Mouse (Mus musculus) c-Kit-negative CD71-positive TER-119-positive erythroid progenitor cells, embryonic 14.5 days (primary cell): ENCODE measurements around the gene Duxf3.
A peak's percentile ranks its signal among the peaks of the same experiment; 100 is the strongest.
"Not testable (repeated sequence)": the region's sequence is repeated elsewhere in the genome, so short reads cannot be mapped to it uniquely, and the experiment has no call there.

Experiments
- DNase-seq: peaks from one replicate; pipeline ENCODE4 v3.0.0-alpha.2; 2013; ENCODE audit warnings: low read depth, low spot score

Duxf3 gene

DNA sequence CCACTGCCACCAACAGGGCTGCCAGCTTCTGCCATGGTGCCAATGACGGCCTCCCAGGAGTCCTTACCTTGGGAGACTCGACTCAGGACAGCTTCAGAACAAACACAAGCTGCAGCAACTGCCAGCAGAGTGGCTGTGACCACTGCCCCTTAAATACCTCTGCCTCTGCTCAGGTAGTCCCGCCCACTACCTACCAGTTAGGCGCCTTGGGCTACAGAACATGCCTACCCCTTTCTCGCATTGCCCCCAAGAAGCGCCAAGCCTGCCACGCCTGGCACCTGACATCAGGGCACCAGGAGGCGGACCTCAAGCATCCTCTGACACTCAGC is at the start of gene Duxf3:
Gene Duxf3 (minus strand): TSS at position 35 of the 329 bp plus-strand sequence.
- not testable (repeated sequence) for DNase-seq

DNA sequence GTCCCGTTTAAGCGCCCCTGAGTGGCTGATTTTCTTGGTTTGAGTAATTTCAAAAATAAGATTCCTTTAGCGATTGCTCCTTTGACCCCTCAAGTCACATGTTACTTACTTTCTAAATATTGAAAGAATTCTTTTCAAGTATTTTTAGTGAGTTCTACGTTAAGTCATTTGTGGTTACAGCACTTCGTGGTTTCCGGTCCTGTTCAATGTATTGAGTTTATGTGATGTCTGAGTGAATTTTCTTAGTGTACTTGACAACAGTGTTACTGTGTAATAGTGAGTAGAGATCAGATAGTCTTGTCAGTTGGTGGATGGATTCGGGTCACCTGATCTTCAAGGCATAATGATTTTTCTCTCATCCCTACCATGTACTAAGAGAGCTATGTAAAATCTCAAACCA is 49.8 kb upstream of the Duxf3 start:
- no peak for DNase-seq

GRCm38 (mm10) chr10:58258466-58258865 is 26.0 kb upstream of the Duxf3 start:
- no peak for DNase-seq

DNA sequence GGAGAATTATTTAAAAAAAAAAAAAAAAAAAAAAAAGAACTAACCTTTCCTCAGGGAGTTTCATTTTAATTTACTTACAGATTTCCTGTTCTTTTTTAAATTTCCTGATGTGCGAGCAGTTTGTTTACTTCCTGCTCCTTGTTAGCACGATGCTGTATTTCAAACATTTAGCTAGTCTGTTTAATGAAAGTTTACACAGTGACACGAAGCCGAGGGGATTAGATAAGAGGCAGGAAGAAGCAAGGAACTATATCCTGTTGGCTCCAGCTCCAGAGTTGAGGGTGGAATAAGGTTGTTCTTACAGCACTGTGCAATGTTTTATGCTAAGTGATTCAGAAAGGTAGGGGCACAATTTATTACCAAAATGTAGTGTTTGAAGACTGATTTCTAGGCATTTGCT is 23.5 kb upstream of the Duxf3 start:
- no peak for DNase-seq

DNA sequence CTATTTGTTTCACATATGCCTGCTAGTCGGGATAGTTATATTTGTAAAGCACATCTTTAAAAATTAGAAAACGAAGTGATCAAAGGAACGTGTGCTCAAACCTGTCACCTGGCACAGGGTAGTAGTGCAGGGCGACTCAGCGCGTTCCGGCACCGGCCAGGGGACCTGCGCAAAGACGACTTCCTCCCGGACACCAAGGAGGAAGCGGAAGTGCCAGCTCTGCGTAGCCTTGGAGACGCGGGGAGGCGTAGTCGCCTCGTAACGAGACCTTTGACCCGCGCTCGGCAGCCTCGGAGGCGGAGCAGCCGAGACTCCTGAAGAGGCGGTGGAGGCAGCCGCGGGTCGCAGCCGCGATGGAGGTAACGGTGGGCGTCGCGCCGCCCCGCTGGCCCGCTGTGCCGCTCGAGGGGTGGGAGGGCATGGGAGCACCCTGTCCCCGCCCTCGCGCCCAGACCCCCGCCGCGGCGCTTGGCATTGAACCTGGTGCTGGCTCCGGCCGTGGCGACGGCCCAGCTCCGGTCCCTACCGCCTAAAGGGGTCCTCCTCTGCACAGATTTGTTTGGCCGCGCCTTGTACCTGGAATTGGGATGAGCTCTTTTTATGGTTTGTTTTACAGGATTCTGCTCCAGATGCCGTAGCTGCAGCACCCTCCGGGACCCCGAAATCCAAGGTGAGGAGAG is 22.9 kb upstream of the Duxf3 start, which contains the start of gene Gcc2:
Gene Gcc2 (plus strand): TSS at position 285 of the 680 bp plus-strand sequence.
- peak; percentile 79 for DNase-seq

DNA sequence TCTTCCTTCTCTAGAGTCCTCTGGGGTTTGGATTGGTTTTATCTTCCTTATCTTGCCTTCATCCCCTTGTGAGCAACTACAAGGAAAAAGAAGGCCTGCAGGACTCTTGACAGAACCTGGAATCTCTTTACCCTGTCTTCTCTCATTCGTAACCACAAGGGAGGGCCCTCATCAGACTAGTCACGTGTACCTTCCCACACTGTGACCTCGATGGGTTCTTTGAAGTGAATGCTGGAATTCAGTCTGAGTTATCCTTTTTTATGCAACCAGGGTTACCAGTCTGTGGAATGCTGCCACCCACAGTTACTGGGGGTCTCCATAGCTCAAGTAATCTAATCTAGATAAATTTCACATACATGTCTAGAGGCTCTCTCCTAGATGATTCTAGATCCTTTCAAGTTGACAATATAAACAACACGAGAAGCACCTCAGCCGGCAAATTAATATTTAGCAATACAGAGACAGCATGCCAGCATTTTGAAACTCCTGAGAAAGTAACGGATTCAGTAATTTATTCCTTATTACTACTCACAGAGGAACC is 22.2 kb upstream of the Duxf3 start:
- peak; percentile 9 for DNase-seq

DNA sequence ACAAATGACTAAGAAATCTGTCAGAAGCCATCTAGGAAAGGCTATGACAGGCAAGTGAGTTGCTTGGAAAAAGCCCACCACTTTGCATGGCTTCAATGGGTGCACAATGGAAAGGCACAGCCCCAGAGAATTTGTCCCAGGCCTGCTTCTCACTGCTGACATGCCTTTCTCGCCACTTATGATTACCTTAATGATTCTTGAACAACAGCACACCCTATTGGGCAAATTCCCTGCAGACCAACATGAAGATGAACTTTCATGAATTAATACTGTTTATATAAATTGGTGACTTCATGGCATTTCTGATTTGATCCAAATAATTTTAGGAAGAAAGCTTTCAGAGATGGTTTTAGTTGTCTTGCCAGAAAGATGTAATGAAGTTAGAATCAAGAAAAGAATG is 17.1 kb upstream of the Duxf3 start:
- DNase-seq = no peak

- DNase-seq = not testable (repeated sequence)
These were observed 6.7 kb upstream of the Duxf3 start for GRCm38 (mm10) chr10:58238984-58239740.

DNA sequence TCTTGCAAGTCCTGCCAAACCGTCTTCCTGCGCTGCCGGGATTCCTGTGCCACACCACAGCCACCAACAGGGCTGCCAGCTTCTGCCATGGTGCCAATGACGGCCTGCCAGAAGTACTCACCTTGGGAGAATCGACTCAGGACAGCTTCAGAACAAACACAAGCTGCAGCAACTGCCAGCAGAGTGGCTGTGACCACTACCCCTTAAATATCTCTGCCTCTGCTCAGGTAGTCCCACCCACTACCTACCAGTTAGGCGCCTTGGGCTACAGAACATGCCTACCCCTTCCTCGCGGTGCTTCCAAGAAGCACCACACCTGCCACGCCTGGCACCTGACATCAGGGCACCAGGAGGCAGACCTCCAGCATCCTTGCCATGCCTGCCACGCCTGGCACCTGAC is 4.1 kb upstream of the Duxf3 start, which contains the start of gene Gm4981:
Gene Gm4981 (minus strand): TSS at position 89 of the 400 bp plus-strand sequence.
- no peak for DNase-seq

DNA sequence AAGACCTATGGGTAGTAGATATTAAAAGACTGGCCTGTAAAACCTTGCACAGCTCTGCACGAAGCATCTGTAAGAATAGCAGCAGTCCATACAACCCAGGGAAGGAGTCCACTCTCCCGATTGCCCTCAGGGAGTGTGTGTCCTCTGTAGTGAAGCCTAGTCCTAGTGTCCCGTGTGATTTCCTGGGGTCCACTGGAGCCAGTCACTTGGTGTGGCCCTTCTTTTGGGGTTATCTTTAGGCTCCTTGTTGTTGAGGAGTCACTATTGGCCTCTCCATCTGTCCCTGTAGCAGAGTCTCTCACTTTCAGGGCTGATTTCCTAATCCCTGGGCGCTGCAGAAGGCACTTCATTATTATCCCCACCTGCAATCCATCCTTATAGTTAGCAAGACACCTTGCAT is 2.5 kb upstream of the Duxf3 start:
- not testable (repeated sequence) for DNase-seq

DNA sequence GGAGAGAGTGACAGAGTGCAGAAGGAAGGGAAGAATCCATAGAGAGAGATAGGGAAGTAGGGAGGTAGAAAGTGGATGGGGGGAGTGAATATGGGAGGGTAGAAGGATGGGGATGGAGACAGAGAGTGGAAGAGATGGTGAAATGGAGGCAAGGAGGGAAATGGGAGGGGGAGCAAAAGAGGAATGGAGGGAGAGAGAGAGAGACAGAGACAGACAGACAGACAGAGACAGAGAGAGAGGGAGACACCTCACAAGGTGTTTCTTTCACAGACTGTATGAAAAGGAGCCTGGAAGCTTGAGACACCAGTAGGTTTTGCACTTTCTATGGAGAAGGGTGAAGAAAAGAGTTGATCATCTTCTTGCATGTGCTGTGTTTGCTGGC is 1.3 kb upstream of the Duxf3 start:
- not testable (repeated sequence) for DNase-seq

- not testable (repeated sequence) for DNase-seq
These were observed 722 bp upstream of the Duxf3 start for GRCm38 (mm10) chr10:58233054-58233739.

DNA sequence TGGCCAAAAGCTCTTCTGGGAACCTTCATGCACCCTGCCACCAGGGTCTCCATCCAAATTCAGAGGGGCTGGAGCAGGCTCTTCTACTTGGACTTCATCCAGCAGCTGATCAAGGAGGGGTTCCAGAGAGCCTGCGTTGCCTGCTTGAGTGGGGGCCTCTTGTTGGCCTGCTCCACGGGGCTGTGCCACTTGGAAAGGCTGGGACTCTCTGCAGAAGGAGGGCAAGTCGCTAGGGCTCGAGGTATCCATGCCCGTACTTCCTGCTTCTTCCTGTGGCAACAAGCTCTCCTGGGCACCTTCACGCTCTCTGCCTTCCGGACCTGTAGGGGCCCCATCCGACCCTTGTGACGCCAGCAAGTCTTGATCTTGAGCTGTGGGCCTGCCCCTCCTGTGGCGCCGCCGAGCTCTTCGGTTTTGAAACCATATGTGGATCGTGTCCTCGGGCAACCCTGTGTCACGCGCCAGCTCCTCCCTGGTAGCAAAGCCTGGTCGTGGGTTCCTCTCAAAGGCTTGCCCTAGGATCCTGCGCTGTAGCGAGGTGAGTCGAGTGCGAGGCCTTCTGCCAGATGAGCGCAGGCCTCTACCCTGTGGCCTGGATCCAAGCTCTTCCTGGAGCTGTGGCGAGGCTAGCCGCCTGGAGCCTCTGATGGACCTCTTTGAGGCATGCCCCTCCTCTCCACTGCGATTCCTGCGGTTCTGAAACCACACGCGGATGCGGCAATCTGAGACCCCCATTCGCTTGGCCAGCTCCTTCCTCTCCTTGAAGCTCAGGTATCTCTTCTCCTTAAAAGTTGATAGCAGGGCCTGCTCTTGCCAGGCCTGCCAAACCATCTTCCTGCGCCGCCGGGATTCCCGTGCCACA is 465 bp downstream of the Duxf3 start:
- not testable (repeated sequence) for DNase-seq

- not testable (repeated sequence) for DNase-seq
These were observed 1.4 kb downstream of the Duxf3 start for GRCm38 (mm10) chr10:58231088-58231487.

GRCm38 (mm10) chr10:58230021-58230420 is 2.5 kb downstream of the Duxf3 start:
- not testable (repeated sequence) for DNase-seq

DNA sequence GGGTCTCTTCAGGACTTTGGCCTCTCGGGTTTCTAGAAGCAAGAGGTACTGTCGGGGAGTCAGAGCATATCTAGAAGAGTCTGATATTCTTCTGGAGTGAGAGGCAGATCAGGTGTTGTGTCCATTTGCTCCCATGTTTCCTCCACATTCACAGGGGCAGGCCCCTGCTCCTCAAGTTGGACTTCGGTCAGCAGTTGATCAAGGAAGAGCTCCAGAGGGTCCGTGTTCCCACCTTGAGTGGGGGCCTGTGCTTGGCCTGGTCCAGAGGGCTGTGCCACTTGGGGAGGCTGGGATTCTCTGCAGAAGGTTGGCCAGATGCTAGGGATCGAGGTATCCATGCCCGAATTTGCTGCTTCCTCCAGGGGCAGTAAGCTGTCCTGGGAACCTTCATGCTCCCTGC is 4.7 kb downstream of the Duxf3 start:
- not testable (repeated sequence) for DNase-seq

- not testable (repeated sequence) for DNase-seq
These were observed 6.1 kb downstream of the Duxf3 start for GRCm38 (mm10) chr10:58226357-58226756.

GRCm38 (mm10) chr10:58224827-58225785 is 7.4 kb downstream of the Duxf3 start, which contains the start of gene AW822073:
AW822073 (minus strand) TSS chr10:58224930.
- not testable (repeated sequence) for DNase-seq

- DNase-seq = not testable (repeated sequence)
These were observed 8.3 kb downstream of the Duxf3 start for GRCm38 (mm10) chr10:58223972-58224805.
